Mouse (Mus musculus): ENCODE measurements at regions not wholly inside any gene's neighbourhood (a gene's known extent, or its start where the extent isn't known, plus 50 kb on each side); places are given as distances from the start of the nearest gene placed in this dataset.
A peak's percentile ranks its signal among the peaks of the same experiment; 100 is the strongest.

- DNase-seq (ENCODE audit: low read depth, low spot score) = no peak
Measured at GRCm38 (mm10) chr13:54318161-54318560, 53.0 kb upstream of the Cplx2 start.

- DNase-seq (ENCODE audit: low read depth, low spot score) = no peak
Measured at GRCm38 (mm10) chr13:54318601-54319000, 52.5 kb upstream of the Cplx2 start.

- DNase-seq (ENCODE audit: low read depth, low spot score) = peak; percentile 27
Measured at GRCm38 (mm10) chr13:54320212-54320611, 50.9 kb upstream of the Cplx2 start.

GRCm38 (mm10) chr13:54321011-54321410, 50.1 kb upstream of the Cplx2 start:
- DNase-seq (ENCODE audit: low read depth, low spot score) = peak; percentile 60
